10 mouse cellular contexts compared by ENCODE assay signal in the genomic region with DNA sequence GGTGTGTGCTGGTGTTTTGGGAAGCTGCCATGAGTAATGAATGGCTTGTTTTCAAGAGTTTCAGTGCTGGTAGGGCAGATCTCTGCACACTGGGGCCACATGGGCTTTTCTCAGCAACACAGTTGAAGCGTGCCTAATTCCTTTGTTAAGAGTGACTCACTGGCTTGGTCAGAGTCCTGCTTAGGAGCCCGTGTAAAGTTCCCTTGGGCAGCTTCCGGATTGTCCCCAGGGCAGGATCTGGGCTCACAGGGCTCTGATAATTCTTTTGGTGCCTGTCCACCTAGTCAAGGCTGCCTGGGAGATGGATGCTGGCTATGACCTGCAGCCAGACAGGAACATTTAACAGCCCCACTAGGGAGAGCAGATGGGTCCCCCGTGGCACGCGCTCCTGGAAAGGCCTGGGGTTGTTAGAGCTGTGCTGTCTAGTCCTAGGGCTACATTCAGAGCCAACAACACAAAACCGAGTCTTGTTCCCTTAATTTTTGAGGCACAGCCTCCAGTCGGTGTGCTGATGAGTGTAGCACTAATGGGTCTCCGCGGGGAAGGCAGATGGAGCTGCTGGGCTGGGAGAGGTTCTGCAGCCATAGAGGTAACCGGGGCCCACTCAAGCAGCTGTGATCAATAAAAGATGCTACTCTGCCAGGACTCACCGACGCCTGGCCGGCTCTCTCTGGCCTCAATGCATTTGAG. TPM values are rescaled to one million over a fixed set of nuclear protein-coding genes. Genes with fewer than 3 reads are reported as not detected.
DNase-seq lines count a peak whose midpoint lies in the region; ATAC-seq and TF ChIP-seq lines count a peak whose summit lies in the region.
"Had no signal": no experiment of that assay in that cellular context is flagged by ENCODE, and none has a peak within 500 bp of the region (broad histone marks: within the 10 kb centered on the region; RNA-seq: fewer than 3 reads in every experiment).

No protein-coding gene starts in this region.

- intact Hi-C loops in gastrocnemius, adult 2 months (cut with DNase I): no loop called here

- TF ChIP-seq CTCF in gastrocnemius, adult 2 months (IDR thresholded peaks at IDR 0.05): no peak
- TF ChIP-seq CTCF in kidney, adult 2 months (conservative IDR thresholded peaks at IDR 0.05; ENCODE audit: insufficient read depth, insufficient read length, low read depth, low read length): no peak
- no peak for TF ChIP-seq CTCF in thymus, adult 2 months (IDR thresholded peaks at IDR 0.05; ENCODE audit: borderline replicate concordance, control insufficient read depth, extremely low read depth, insufficient read depth, low read length, poor library complexity)

- no peak overlapping the region for H3K9ac ChIP-seq in heart, embryonic 11.5 days (ENCODE audit: low read depth, low read length)
- peak overlapping the region; percentile 25; the same call in 1 of the 2 replicates for H3K9ac ChIP-seq in limb, embryonic 14.5 days (ENCODE audit: low read depth, low read length, severe bottlenecking)
- no peak overlapping the region for H3K9ac ChIP-seq in stomach, embryonic 14.5 days (replicated peaks; ENCODE audit: low read depth, low read length)

- H3K4me2 ChIP-seq in heart, embryonic 11.5 days: no peak overlapping the region
- no peak overlapping the region; the same call in 1 of the 2 replicates for H3K4me2 ChIP-seq in limb, embryonic 14.5 days (replicated peaks; ENCODE audit: low read depth, low read length, severe bottlenecking)
- H3K4me2 ChIP-seq in stomach, embryonic 14.5 days (replicated peaks; ENCODE audit: low read depth, low read length): no peak overlapping the region

- peak; percentile 39 to 55 for DNase-seq in heart, adult 18-20 months
- peak; percentile 13 to 16 for DNase-seq in cerebellum, postnatal 14 days
- peak; percentile 56 for DNase-seq in gastrocnemius, adult 2 months
- DNase-seq in kidney, adult 2 months: peak; percentile 82
- peak; percentile 72 for DNase-seq in limb, embryonic 14.5 days (ENCODE audit: low spot score)
- DNase-seq in thymus, adult 2 months: no peak

- TF ChIP-seq POLR2A in kidney, adult 2 months (IDR thresholded peaks at IDR 0.05; ENCODE audit: low read depth, low read length): no peak
- TF ChIP-seq POLR2A in limb, embryonic 14.5 days (IDR thresholded peaks at IDR 0.05; ENCODE audit: borderline replicate concordance, extremely low read depth, insufficient read depth, insufficient read length): no peak
- no peak for TF ChIP-seq POLR2A in thymus, adult 2 months (IDR thresholded peaks at IDR 0.05; ENCODE audit: control insufficient read depth, extremely low read depth, insufficient read depth, low read length, poor library complexity)

- no peaks in the 10 kb centered on the region for H3K27me3 ChIP-seq in heart, embryonic 11.5 days (ENCODE audit: control insufficient read depth, insufficient read depth, low read length)
- H3K27me3 ChIP-seq in kidney, adult 2 months (replicated peaks; ENCODE audit: control insufficient read depth, insufficient read depth, low read length): no peaks in the 10 kb centered on the region
- no peaks in the 10 kb centered on the region for H3K27me3 ChIP-seq in limb, embryonic 14.5 days (ENCODE audit: control insufficient read depth, insufficient read depth, low read length)
- H3K27me3 ChIP-seq in stomach, embryonic 14.5 days (ENCODE audit: control insufficient read depth, insufficient read depth, low read length): no peaks in the 10 kb centered on the region
- no peaks in the 10 kb centered on the region for H3K27me3 ChIP-seq in thymus, adult 2 months (ENCODE audit: control insufficient read depth, insufficient read depth, low read length)
- H3K27me3 ChIP-seq: CH12.LX had no signal

- no peaks in the 10 kb centered on the region; the same call in 1 of the 2 replicates for H3K4me1 ChIP-seq in heart, embryonic 11.5 days (ENCODE audit: control insufficient read depth, insufficient read depth, low read length)
- H3K4me1 ChIP-seq in kidney, adult 2 months (ENCODE audit: control insufficient read depth, insufficient read depth, low read length): peaks cover 7% of the 10 kb centered on the region
- peaks cover 18% of the 10 kb centered on the region for H3K4me1 ChIP-seq in limb, embryonic 14.5 days (ENCODE audit: control insufficient read depth, insufficient read depth, low read length)
- H3K4me1 ChIP-seq in stomach, embryonic 14.5 days (ENCODE audit: control insufficient read depth, insufficient read depth, low read length): peaks cover 14% of the 10 kb centered on the region; the same call in 1 of the 2 replicates
- peaks cover 8% of the 10 kb centered on the region for H3K4me1 ChIP-seq in thymus, adult 2 months (replicated peaks; ENCODE audit: control insufficient read depth, insufficient read depth, low read length)

- no peak for ATAC-seq in heart, embryonic 11.5 days (replicated peaks; ENCODE audit: insufficient number of reproducible peaks, low FRiP score, low TSS enrichment)
- ATAC-seq in limb, embryonic 14.5 days (ENCODE audit: low FRiP score, low read depth): peak; percentile 55
- no peak; the same call in 1 of the 2 replicates for ATAC-seq in stomach, embryonic 14.5 days (ENCODE audit: insufficient number of reproducible peaks, insufficient read depth, low FRiP score, low read depth)

- WGBS in heart, embryonic 11.5 days (ENCODE audit: insufficient replicate concordance): 58% methylated on average over 14 of the region's 14 CpGs
- 47% methylated on average over 14 of the region's 14 CpGs for WGBS in kidney, adult 2 months
- WGBS in limb, embryonic 14.5 days: 18% methylated on average over 14 of the region's 14 CpGs
- 54% methylated on average over 14 of the region's 14 CpGs for WGBS in stomach, embryonic 14.5 days
- 92% methylated on average over 14 of the region's 14 CpGs for WGBS in thymus, adult 2 months

- H3K27ac ChIP-seq in heart, embryonic 11.5 days (ENCODE audit: low read depth, low read length): no peak overlapping the region
- H3K27ac ChIP-seq in gastrocnemius, adult 2 months: peak overlapping the region; percentile 64
- H3K27ac ChIP-seq in kidney, adult 2 months (ENCODE audit: insufficient read depth, low read depth, low read length): no peak overlapping the region
- peak overlapping the region; percentile 75 for H3K27ac ChIP-seq in limb, embryonic 14.5 days (replicated peaks; ENCODE audit: low read depth, low read length)
- peak overlapping the region; percentile 39; the same call in 1 of the 2 replicates for H3K27ac ChIP-seq in stomach, embryonic 14.5 days (ENCODE audit: low read length)
- no peak overlapping the region for H3K27ac ChIP-seq in thymus, adult 2 months (ENCODE audit: control insufficient read depth, insufficient read depth, low read length)

- peaks cover 7% of the 10 kb centered on the region for H3K9me3 ChIP-seq in heart, embryonic 11.5 days (replicated peaks; ENCODE audit: control insufficient read depth, low read length)
- peaks cover 8% of the 10 kb centered on the region; the same call in 1 of the 2 replicates for H3K9me3 ChIP-seq in limb, embryonic 14.5 days (ENCODE audit: control insufficient read depth, low read length)
- H3K9me3 ChIP-seq in stomach, embryonic 14.5 days (ENCODE audit: control insufficient read depth, low read depth, low read length): no peaks in the 10 kb centered on the region; the same call in 1 of the 2 replicates

- no peak overlapping the region for H3K4me3 ChIP-seq in heart, embryonic 11.5 days (ENCODE audit: low read depth, low read length)
- no peak overlapping the region for H3K4me3 ChIP-seq in gastrocnemius, adult 2 months
- no peak overlapping the region for H3K4me3 ChIP-seq in kidney, adult 2 months (ENCODE audit: insufficient read depth, low read depth, low read length)
- no peak overlapping the region for H3K4me3 ChIP-seq in limb, embryonic 14.5 days (replicated peaks; ENCODE audit: low read length)
- no peak overlapping the region for H3K4me3 ChIP-seq in stomach, embryonic 14.5 days (ENCODE audit: low read depth, low read length)
- no peak overlapping the region for H3K4me3 ChIP-seq in thymus, adult 2 months (ENCODE audit: control insufficient read depth, insufficient read depth, low read length)
- H3K4me3 ChIP-seq: erythroblast, embryonic 14.5 days had no signal

- H3K36me3 ChIP-seq in heart, embryonic 11.5 days (ENCODE audit: control insufficient read depth, insufficient read depth, low read length): peaks cover 14% of the 10 kb centered on the region
- H3K36me3 ChIP-seq in kidney, adult 2 months (ENCODE audit: control insufficient read depth, insufficient read depth, low read length): 0 out of 2 replicates have a peak, but pooled peaks cover 2% of the 10 kb centered on the region
- H3K36me3 ChIP-seq in limb, embryonic 14.5 days (ENCODE audit: control insufficient read depth, insufficient read depth, low read length): peaks cover 33% of the 10 kb centered on the region
- H3K36me3 ChIP-seq in stomach, embryonic 14.5 days (ENCODE audit: control insufficient read depth, insufficient read depth, low read length): peaks cover 3% of the 10 kb centered on the region; the same call in 1 of the 2 replicates
- no peaks in the 10 kb centered on the region for H3K36me3 ChIP-seq in thymus, adult 2 months (ENCODE audit: control insufficient read depth, insufficient read depth, low read length)

RNA-seq across cellular contexts. Expression of gene Pepd, which starts 27.2 kb away (rescaled TPM):
- 10 to 100 TPM; 28.0 to 34.4 TPM for total RNA-seq in heart, adult 18-20 months (2021)
- polyA plus RNA-seq in heart, embryonic 11.5 days (2014; fragmentation: Nextera tagmentation; extraction: Ambion mirVana): 53.9 and 54.0 TPM in 2 replicates
- 10 to 100 TPM; 24.1 to 24.3 TPM for total RNA-seq in gastrocnemius, adult 2 months (2021)
- polyA plus RNA-seq in kidney, adult 2 months (2012; rRNA removed): 299 and 326 TPM in 2 replicates
- 51.4 and 56.9 TPM in 2 replicates for polyA plus RNA-seq in limb, embryonic 14.5 days (2012; rRNA removed)
- 72.4 and 78.4 TPM in 2 replicates for polyA plus RNA-seq in limb, embryonic 14.5 days (2014; fragmentation: Nextera tagmentation; extraction: Ambion mirVana)
- polyA plus RNA-seq in stomach, embryonic 14.5 days (2014; fragmentation: Nextera tagmentation; extraction: Ambion mirVana): 63.7 and 68.3 TPM in 2 replicates
- polyA plus RNA-seq in thymus, adult 2 months (2012; rRNA removed): 77.0 and 87.6 TPM in 2 replicates

Comparison
In these comparisons a context has a peak if more than half of its experiments do, and no peak if none do; other contexts are left out.
1. H3K27ac ChIP-seq: peak in gastrocnemius, adult 2 months (single experiment), limb, embryonic 14.5 days (single experiment) and stomach, embryonic 14.5 days (single experiment); none in heart, embryonic 11.5 days (single experiment), kidney, adult 2 months (single experiment) and thymus, adult 2 months (single experiment).